ENCODE assay signal across 15 mouse cellular contexts in genomic region chr11:60159955-60160354, GRCm38 (mm10). TPM values are rescaled to one million over a fixed set of nuclear protein-coding genes. Genes with fewer than 3 reads are reported as not detected.
DNase-seq lines count a peak whose midpoint lies in the region; ATAC-seq and TF ChIP-seq lines count a peak whose summit lies in the region.
"Had no signal": no experiment of that assay in that cellular context is flagged by ENCODE, and none has a peak within 500 bp of the region (broad histone marks: within the 10 kb centered on the region; RNA-seq: fewer than 3 reads in every experiment).

No protein-coding gene starts in this region.

- H3K9ac ChIP-seq in midbrain, embryonic 15.5 days: no peak overlapping the region
- H3K9ac ChIP-seq: limb, embryonic 13.5 days had no signal

- peaks cover 68% of the 10 kb centered on the region for H3K4me1 ChIP-seq in midbrain, embryonic 15.5 days

- H3K9me3 ChIP-seq in midbrain, embryonic 15.5 days: no peaks in the 10 kb centered on the region
- H3K9me3 ChIP-seq: limb, embryonic 13.5 days had no signal

- no peak overlapping the region for H3K4me2 ChIP-seq in midbrain, embryonic 15.5 days
- H3K4me2 ChIP-seq: limb, embryonic 13.5 days had no signal

- H3K27ac ChIP-seq in layer of hippocampus, adult 2 months: peak overlapping the region; percentile 81
- peak overlapping the region; percentile 76 for H3K27ac ChIP-seq in midbrain, embryonic 15.5 days
- H3K27ac ChIP-seq: kidney, postnatal 0 days had no signal

- no peaks in the 10 kb centered on the region for H3K27me3 ChIP-seq in midbrain, embryonic 15.5 days (replicated peaks)
- H3K27me3 ChIP-seq: limb, embryonic 13.5 days had no signal

- no peak for ATAC-seq in midbrain, embryonic 15.5 days (replicated peaks)
- ATAC-seq in cerebellum, adult (ENCODE audit: insufficient number of reproducible peaks, low FRiP score, low TSS enrichment): no peak
- ATAC-seq: inflammation-experienced regulatory T-cells, adult 6 months had no signal

- no peak for DNase-seq in layer of hippocampus, adult 2 months (ENCODE audit: low spot score in 2 of 2)
- no peak for DNase-seq in layer of hippocampus, postnatal 14 days (ENCODE audit: low spot score in 2 of 2)
- peak; percentile 12 for DNase-seq in c-Kit-negative CD71-positive TER-119-positive erythroid progenitor cells, embryonic 14.5 days (ENCODE audit: low read depth, low spot score)
- peak; percentile 72 for DNase-seq in liver
- no peak for DNase-seq in layer of hippocampus, adult 8-10 months (ENCODE audit: low spot score in 2 of 2)
- DNase-seq in left cerebral cortex, postnatal 36 days (ENCODE audit: low spot score in 2 of 2): no peak
- DNase-seq: cerebellum, adult 9-11 months; heart, postnatal 4 days; lung, postnatal 36 days; right cerebral cortex, postnatal 25 days had no signal

- intact Hi-C loops in left cerebral cortex, postnatal 36 days (cut with DNase I): no loop called here

- 92% methylated on average over 5 of the region's 5 CpGs for WGBS in midbrain, embryonic 15.5 days

- H3K36me3 ChIP-seq in midbrain, embryonic 15.5 days (replicated peaks): no peaks in the 10 kb centered on the region

- TF ChIP-seq CTCF in layer of hippocampus, adult 2 months (conservative IDR thresholded peaks at IDR 0.05): no peak

- H3K4me3 ChIP-seq in layer of hippocampus, adult 2 months: no peak overlapping the region
- no peak overlapping the region for H3K4me3 ChIP-seq in midbrain, embryonic 15.5 days
- H3K4me3 ChIP-seq: limb, embryonic 13.5 days had no signal

RNA-seq across cellular contexts. Expression of gene Rai1, which starts 55.1 kb away (rescaled TPM):
- 10 to 100 TPM; 78.1 to 89.7 TPM for total RNA-seq in layer of hippocampus, adult 2 months (2021)
- total RNA-seq in layer of hippocampus, postnatal 14 days (2021): 10 to 100 TPM; 63.2 to 69.2 TPM
- 34.2 and 34.7 TPM in 2 replicates for polyA plus RNA-seq in midbrain, embryonic 15.5 days (2015; fragmentation: Nextera tagmentation; extraction: Ambion mirVana)
- total RNA-seq in layer of hippocampus, adult 8-10 months (2022): 10 to 100 TPM; 70.5 to 85.6 (median 78.1) TPM
- total RNA-seq in left cerebral cortex, postnatal 36 days (2021): 10 to 100 TPM; 57.3 to 73.4 TPM

Comparison
In these comparisons a context has a peak if more than half of its experiments do, and no peak if none do; other contexts are left out.
1. DNase-seq: peak in c-Kit-negative CD71-positive TER-119-positive erythroid progenitor cells, embryonic 14.5 days (single experiment) and liver (single experiment); none in layer of hippocampus, adult 2 months (0 of 2), layer of hippocampus, postnatal 14 days (0 of 2), layer of hippocampus, adult 8-10 months (0 of 2) and left cerebral cortex, postnatal 36 days (0 of 2).